Mouse (Mus musculus): ENCODE measurements around the gene Shc3.

Shc3 gene

GRCm38 (mm10) chr13:51568911-51569684, at the start of gene Shc3:
Shc3 (minus strand) TSS chr13:51569419.
- DNase-seq (ENCODE audit: extremely low read depth, low read depth): no peak

DNA sequence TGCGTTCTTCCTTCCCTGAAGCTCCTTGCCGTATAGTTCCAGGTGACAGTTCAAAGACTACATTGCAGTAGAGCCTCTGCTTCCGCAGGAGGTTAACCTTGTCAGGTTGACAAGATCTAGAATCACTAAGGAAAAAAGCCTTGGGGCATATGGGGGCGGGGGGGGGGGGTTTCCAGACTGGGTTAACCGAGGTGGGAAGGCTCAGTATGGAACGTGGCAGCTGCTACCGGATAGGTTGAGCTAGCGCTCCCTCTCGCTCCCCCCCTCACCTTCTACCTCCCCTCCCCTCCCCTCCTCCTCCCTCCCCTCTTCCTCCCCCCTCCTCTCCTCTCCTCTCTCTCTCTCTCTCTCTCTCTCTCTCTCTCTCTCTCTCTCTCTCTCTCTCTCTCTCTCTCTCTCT, 49.4 kb upstream of the Shc3 start:
- no peak for DNase-seq (ENCODE audit: extremely low read depth, low read depth)

DNA sequence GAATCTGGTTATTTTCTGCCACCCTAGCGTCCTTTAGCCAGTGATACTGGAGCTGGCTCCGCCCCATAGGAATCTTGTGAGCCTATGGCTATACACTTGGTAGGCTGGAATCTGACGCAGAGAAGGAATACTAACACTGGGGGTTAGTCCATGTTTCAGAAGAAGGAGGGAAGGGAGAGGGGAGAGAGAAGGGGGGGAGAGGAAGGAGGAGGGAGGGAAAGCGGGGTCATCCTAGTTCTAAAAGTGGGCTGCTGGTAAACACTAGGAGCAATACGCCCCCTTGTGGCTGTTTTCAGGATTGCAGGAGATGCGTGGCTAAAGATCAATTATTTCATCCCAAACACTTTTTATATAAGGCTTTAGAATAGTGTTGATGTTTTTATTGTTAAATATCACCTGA, 48.6 kb upstream of the Shc3 start:
- DNase-seq (ENCODE audit: extremely low read depth, low read depth): peak; percentile 34

GRCm38 (mm10) chr13:51617306-51617705, 48.1 kb upstream of the Shc3 start:
- DNase-seq (ENCODE audit: extremely low read depth, low read depth): no peak

DNA sequence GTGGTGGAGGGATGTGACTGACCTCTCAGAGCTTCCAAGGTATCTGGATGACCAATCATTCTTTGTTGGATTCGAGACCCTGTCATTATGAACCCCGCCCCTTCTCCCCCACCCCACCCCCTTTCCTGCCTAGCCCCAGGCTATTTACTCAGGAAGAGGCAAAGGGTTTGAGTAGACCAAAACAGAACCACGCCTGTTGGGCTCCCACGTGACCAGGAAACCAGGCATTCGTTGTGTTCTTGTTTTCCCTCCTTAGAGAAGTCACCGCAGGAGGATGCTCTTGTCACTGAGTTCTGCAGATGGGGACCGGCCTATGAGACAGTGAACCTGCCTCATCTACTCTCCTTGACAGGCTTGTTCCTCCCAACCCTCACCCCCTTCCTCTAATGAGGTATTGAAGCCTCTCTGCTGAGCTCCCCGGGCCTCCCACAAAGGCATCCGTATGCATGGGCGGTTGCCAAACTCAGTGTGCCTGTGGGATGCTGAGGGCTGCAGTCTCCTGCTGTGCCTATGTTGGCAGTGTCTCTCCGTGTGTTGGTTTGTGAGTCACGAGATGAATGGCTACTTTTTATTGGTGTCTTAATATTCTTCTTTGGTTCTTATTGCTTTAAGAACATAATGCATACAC, 47.3 kb upstream of the Shc3 start:
- DNase-seq (ENCODE audit: extremely low read depth, low read depth): no peak

DNA sequence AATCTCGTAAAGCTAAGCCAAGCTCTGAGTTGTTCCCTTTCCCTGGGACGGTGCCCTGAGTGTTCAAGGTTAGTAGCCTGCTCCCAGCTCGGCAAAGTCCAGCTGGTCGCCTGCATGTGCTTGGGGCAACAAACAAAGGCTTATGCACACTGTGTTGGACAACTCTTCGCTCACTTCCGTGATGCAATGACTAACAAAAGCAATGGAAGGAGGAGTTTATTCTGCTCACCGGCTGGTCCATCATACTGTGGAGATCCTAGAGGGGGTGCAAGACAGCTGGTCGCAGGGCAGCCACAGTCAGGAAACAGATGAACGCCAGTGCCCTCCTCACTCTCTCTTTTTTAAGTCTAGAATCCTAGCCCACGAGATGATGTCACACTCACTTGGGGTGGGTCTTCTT, 46.6 kb upstream of the Shc3 start:
- no peak for DNase-seq (ENCODE audit: extremely low read depth, low read depth)

GRCm38 (mm10) chr13:51611500-51611899, 42.3 kb upstream of the Shc3 start:
- no peak for DNase-seq (ENCODE audit: extremely low read depth, low read depth)

DNA sequence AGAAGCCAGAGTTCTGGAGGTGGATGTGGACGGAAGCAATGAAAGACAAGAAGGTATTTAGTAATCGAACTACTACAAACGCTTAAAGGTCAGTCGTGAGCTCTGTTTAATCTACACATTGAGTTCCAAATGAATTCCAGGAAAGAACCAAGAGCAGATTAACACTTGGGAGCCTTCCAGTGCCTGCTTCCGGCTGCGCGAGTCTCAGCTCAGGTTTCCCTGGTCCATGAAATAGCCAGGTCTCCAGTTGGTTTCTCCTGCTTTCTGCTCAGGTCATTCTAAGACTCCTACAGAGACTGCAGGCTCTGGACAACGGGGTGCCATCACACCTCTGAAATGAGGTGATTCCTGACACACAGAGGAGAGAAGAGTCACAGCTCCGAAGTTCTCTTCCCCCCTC, 41.8 kb upstream of the Shc3 start:
- no peak for DNase-seq (ENCODE audit: extremely low read depth, low read depth)

DNA sequence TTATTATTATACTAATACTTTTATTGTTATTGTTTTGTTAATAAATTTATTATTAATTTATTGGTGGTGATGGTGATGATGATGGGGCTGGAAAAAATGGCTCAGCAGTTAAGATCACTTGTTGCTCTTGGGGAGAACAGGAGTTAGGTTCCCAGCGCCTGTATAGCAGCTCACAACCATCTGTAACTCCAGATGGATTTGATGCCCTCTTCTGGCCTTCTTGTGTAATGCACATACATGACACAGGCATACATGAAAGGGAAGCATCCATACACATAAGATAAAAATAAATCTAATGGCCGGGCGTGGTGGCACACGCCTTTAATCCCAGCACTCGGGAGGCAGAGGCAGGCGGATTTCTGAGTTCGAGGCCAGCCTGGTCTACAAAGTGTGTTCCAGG, 40.0 kb upstream of the Shc3 start:
- DNase-seq (ENCODE audit: extremely low read depth, low read depth): no peak

DNA sequence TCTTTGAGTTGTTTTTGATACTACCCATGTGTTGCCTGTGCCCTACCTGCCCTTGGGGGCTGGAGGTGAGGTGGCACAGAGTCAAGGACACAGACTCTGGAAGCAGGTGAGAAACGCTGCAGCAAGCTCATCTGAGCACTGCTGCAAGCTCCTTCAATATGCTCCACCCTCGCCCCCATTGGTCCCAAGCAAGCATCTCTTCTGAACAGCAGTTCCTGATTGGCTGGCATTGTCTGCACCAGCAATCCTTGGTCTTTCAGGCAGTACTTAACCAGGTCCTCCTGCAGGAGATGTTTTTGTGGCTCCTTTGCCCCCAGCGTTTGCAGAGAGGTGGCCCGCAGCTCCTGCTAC, 34.6 kb upstream of the Shc3 start:
- DNase-seq (ENCODE audit: extremely low read depth, low read depth): no peak

DNA sequence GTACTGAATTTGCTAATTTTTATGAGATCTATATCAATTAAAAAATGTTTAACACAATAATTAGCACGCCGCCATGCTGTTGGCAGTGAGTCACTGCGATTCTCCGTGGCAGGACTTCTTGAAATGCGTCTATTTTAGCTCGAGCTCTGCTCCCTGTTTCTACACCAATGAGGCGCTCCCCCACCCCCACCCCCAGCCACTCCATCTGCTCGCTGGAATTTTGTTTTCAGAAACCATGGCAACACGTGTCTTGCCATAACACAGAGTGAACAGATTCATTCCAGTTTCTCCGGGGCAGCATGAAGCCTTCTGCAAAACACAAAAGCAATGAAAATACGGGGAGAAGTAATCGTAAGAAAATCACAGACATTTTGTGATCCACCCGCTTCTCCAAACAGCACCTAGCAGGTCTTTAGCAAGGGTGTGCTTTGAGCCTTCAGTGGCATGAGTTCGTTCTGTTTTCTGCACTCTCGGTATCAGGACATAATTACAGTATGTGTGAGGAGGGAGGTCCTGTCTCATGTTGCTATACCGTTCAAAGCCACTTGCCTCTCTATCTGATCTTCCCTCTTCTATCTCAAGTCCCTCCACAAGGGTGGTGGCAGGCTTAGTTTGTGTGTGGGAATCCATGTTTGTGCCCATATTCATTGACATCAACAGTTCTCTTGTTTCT, 34.1 kb upstream of the Shc3 start:
- DNase-seq (ENCODE audit: extremely low read depth, low read depth): no peak

GRCm38 (mm10) chr13:51602764-51603163, 33.5 kb upstream of the Shc3 start:
- no peak for DNase-seq (ENCODE audit: extremely low read depth, low read depth)

- no peak for DNase-seq (ENCODE audit: extremely low read depth, low read depth)
Measured at GRCm38 (mm10) chr13:51600169-51600568, 30.9 kb upstream of the Shc3 start.

DNA sequence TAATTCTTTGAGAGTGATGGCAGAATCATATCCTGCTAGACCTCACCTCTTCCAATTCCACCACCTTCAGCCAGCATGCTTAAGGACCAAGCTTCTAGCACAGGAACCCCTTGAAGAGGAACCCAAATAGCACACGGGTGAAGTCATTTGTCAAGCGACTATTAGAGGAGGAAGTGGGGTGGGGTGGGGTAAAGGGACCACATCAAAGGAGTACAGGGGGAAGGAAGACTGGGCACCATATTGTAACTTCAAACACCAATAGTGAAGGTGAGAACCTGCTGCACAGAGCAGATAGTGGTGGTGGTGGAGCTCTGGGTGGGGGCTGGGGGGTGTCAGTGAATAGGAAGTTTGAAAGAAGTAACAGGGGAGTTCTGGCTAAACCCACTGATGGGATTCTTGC, 28.8 kb upstream of the Shc3 start:
- DNase-seq (ENCODE audit: extremely low read depth, low read depth): no peak

- DNase-seq (ENCODE audit: extremely low read depth, low read depth): no peak
Measured at GRCm38 (mm10) chr13:51595404-51595803, 26.2 kb upstream of the Shc3 start.

- no peak for DNase-seq (ENCODE audit: extremely low read depth, low read depth)
Measured at GRCm38 (mm10) chr13:51594656-51595311, 25.6 kb upstream of the Shc3 start.

DNA sequence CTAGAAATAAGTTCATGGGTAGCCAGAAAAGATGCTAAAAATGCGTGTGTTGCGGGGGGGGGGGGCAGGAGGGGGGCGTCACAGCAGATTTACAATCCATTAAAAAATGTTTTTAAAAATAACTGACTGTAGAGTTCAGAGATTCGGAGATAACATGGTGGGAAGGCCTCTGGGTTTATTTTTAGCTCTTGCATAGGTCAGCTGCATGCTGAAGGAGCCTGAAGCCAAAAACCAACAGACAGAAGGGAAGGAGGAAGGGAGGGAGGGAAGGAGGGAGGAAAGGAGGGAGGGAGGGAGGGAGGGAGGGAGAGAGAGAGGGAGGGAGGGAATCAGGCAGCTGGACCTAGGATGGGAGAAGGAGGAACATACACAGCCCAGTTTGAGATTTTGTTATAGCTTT, 18.8 kb upstream of the Shc3 start:
- no peak for DNase-seq (ENCODE audit: extremely low read depth, low read depth)

DNA sequence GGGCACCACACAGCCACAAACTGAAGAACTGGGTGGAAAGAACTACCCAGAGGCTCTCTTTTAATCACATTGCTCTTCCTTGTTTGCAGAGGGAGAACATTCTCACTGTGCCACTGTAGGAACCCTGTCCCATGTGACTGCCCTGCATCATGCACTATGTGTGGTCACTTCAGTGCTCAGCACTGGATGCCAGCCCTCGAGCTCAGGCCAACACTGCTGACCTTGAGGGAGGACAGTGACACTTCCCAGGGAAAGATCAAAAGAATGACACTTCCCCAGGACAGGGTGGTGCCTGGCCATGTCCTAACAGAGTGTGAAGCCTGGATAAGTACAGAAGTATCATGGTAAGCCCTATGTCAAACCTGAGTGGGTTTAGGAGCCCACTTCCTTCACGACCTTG, 13.0 kb upstream of the Shc3 start:
- DNase-seq (ENCODE audit: extremely low read depth, low read depth): no peak

- DNase-seq (ENCODE audit: extremely low read depth, low read depth): no peak
Measured at GRCm38 (mm10) chr13:51580263-51581044, 11.2 kb upstream of the Shc3 start.

- no peak for DNase-seq (ENCODE audit: extremely low read depth, low read depth)
Measured at GRCm38 (mm10) chr13:51573849-51574248, 4.6 kb upstream of the Shc3 start.

DNA sequence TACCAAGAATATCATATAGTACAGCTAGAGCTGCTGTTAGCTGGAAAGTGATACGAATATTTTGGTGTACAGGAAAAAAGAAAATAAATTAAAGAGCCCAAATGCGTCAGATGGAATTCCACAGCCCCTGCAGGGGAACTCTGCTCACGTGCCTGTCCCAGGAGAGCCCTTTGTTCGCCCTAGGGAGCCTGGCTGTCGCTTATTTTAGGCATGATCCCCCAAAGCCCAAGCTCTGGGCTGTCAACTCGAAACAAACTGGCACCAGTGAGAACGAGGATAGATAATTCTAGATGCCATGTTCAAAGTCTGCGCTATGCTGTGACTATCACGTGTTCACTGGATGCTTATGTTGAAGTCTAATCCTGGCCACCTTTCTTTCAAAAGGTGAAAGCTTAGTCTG, 892 bp upstream of the Shc3 start:
- no peak for DNase-seq (ENCODE audit: extremely low read depth, low read depth)

DNA sequence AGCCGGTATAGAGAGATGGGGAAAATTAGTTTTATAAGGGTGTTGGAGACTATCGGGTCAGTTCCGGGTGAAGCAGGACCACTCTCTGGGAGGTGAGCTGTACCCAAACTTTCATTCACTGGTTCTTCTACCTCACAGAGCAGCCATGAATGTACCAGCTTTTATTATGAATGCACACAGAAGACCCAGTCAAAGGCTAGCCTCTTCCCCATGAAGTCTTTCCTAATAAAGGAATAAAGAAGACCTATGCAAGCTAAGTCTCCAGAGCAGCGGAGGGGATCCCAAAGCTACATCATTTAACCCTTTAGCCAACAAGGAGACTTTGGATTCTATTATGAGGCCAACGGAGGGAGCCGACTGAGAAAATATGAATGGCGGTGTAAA, 458 bp upstream of the Shc3 start:
- no peak for DNase-seq (ENCODE audit: extremely low read depth, low read depth)
